Mouse (Mus musculus) hindbrain, embryonic 11.5 days (tissue): ENCODE data around the gene Eif2ak4. TPM values are rescaled to one million over a fixed set of nuclear protein-coding genes. Genes with fewer than 3 reads are reported as not detected.

ENCODE experiments used
- ATAC-seq: fragments of 200-750 bp; cut with Nextera tagmentation; 2 replicates; pipeline ENCODE4 v1.8.0; 2017; ENCODE audit warnings: mild to moderate bottlenecking, moderate TSS enrichment, moderate library complexity; ENCODE audit not compliant: low FRiP score
- DNase-seq: peaks from one replicate; pipeline ENCODE4 v3.0.0-alpha.2; 2015; ENCODE audit warnings: low spot score
- H3K27ac ChIP-seq: fragments of 300-500 bp; sonication (generic); 2 replicates; pipeline ENCODE4 v1.5.1; 2014; ENCODE audit warnings: mild to moderate bottlenecking, low read depth, low read length
- H3K27me3 ChIP-seq: fragments of 300-500 bp; sonication (generic); 2 replicates; pipeline ENCODE4 v1.6.1; 2014; ENCODE audit warnings: mild to moderate bottlenecking, low read length, moderate library complexity, mixed read lengths; ENCODE audit not compliant: control insufficient read depth, insufficient read depth
- H3K36me3 ChIP-seq: fragments of 300-500 bp; sonication (generic); 2 replicates; pipeline ENCODE4 v1.6.1; 2014; ENCODE audit warnings: mild to moderate bottlenecking, low read length, moderate library complexity, mixed read lengths; ENCODE audit not compliant: control insufficient read depth, insufficient read depth
- H3K4me1 ChIP-seq: fragments of 300-500 bp; sonication (generic); replicated peaks from 2 replicates; pipeline ENCODE4 v1.6.1; 2014; ENCODE audit warnings: low read length, mixed read lengths; ENCODE audit not compliant: control insufficient read depth, insufficient read depth
- H3K4me2 ChIP-seq: fragments of 300-500 bp; sonication (generic); replicated peaks from 2 replicates; pipeline ENCODE4 v1.6.1; 2014; ENCODE audit warnings: mild to moderate bottlenecking, low read depth, low read length
- H3K4me3 ChIP-seq: fragments of 300-500 bp; sonication (generic); 2 replicates; pipeline ENCODE4 v1.5.1; 2014; ENCODE audit warnings: low read depth, low read length
- H3K9ac ChIP-seq: fragments of 300-500 bp; sonication (generic); 2 replicates; pipeline ENCODE4 v1.6.1; 2014; ENCODE audit warnings: low read depth, low read length
- H3K9me3 ChIP-seq: fragments of 300-500 bp; sonication (generic); 2 replicates; pipeline ENCODE4 v1.6.1; 2016; ENCODE audit warnings: low read length; ENCODE audit not compliant: control insufficient read depth
- WGBS: fragments of 180-500 bp; shearing (Covaris S2); extraction: QIAGEN DNeasy Blood & Tissue Kit; methylation state at CpG from one replicate; pipeline ENCODE4 v1.1.7; 2014; 5-methylcytosine and 5-hydroxymethylcytosine counted together
- polyA plus RNA-seq: library from polyadenylated mRNA; unstranded; fragments of >200 nt; fragmentation: Nextera tagmentation; extraction: Ambion mirVana; gene quantifications from 2 replicates; pipeline ENCODE4 v1.2.1, GENCODE M21; 2014

Eif2ak4 gene
- polyA plus RNA-seq, 1 experiment from 2014 or later, result 11.0 TPM

GRCm38 (mm10) chr2:118415601-118416355 is 27.4 kb downstream of the Eif2ak4 start:
- Histone ChIP-seq H3K4me2 (no peak overlapping the region), H3K36me3 (peaks cover 4% of the 10 kb centered on the region), H3K9me3 (no peaks in the 10 kb centered on the region), H3K4me3 (no peak overlapping the region), H3K4me1 (no peaks in the 10 kb centered on the region), H3K27me3 (no peaks in the 10 kb centered on the region), H3K27ac (no peak overlapping the region), H3K9ac (no peak overlapping the region)
- 90% methylated on average over 6 of the region's 6 CpGs for WGBS
- DNase-seq (no peak), ATAC-seq (no peak)

GRCm38 (mm10) chr2:118418076-118418475 is 29.7 kb downstream of the Eif2ak4 start:
- Histone ChIP-seq H3K4me3 (no peak overlapping the region), H3K9me3 (no peaks in the 10 kb centered on the region), H3K27ac (no peak overlapping the region), H3K27me3 (no peaks in the 10 kb centered on the region), H3K4me2 (no peak overlapping the region), H3K9ac (no peak overlapping the region), H3K36me3 (no peaks in the 10 kb centered on the region), H3K4me1 (no peaks in the 10 kb centered on the region)
- DNase-seq (no peak), ATAC-seq (no peak)
- 88% methylated on average over 4 of the region's 4 CpGs for WGBS

- WGBS, result 89% methylated on average over 15 of the region's 15 CpGs
Observed at GRCm38 (mm10) chr2:118421951-118422350, 33.5 kb downstream of the Eif2ak4 start.

GRCm38 (mm10) chr2:118422385-118422784 is 34.0 kb downstream of the Eif2ak4 start:
- Histone ChIP-seq H3K4me1 (no peaks in the 10 kb centered on the region), H3K4me2 (no peak overlapping the region), H3K27ac (no peak overlapping the region), H3K9ac (no peak overlapping the region), H3K9me3 (no peaks in the 10 kb centered on the region), H3K27me3 (no peaks in the 10 kb centered on the region), H3K4me3 (no peak overlapping the region), H3K36me3 (no peaks in the 10 kb centered on the region)
- 73% methylated on average over 8 of the region's 8 CpGs for WGBS
- no peak for ATAC-seq
- no peak for DNase-seq

More at GRCm38 (mm10) chr2:118421951-118422350, 33.5 kb downstream of the Eif2ak4 start:
- H3K27ac ChIP-seq, result no peak overlapping the region
- H3K4me2 ChIP-seq, result no peak overlapping the region
- ATAC-seq, result no peak
- H3K36me3 ChIP-seq, result no peaks in the 10 kb centered on the region
- H3K4me3 ChIP-seq, result no peak overlapping the region
- H3K27me3 ChIP-seq, result no peaks in the 10 kb centered on the region
- no peaks in the 10 kb centered on the region for H3K4me1 ChIP-seq
- no peaks in the 10 kb centered on the region for H3K9me3 ChIP-seq
- no peak for DNase-seq
- no peak overlapping the region for H3K9ac ChIP-seq

GRCm38 (mm10) chr2:118428296-118428695 is 39.9 kb downstream of the Eif2ak4 start:
- Histone ChIP-seq H3K4me3 (no peak overlapping the region), H3K4me1 (no peaks in the 10 kb centered on the region), H3K27me3 (no peaks in the 10 kb centered on the region), H3K4me2 (no peak overlapping the region), H3K9ac (no peak overlapping the region), H3K36me3 (0 out of 2 replicates have a peak, but pooled peaks cover 2% of the 10 kb centered on the region), H3K27ac (no peak overlapping the region), H3K9me3 (no peaks in the 10 kb centered on the region)
- 81% methylated on average over 6 of the region's 6 CpGs for WGBS
- ATAC-seq, result no peak
- no peak for DNase-seq

- Histone ChIP-seq H3K4me2 (no peak overlapping the region), H3K27me3 (no peaks in the 10 kb centered on the region), H3K9ac (no peak overlapping the region), H3K27ac (no peak overlapping the region), H3K36me3 (0 out of 2 replicates have a peak, but pooled peaks cover 2% of the 10 kb centered on the region), H3K4me1 (no peaks in the 10 kb centered on the region), H3K9me3 (no peaks in the 10 kb centered on the region), H3K4me3 (no peak overlapping the region)
- 88% methylated on average over 9 of the region's 9 CpGs for WGBS
- ATAC-seq (no peak), DNase-seq (no peak)
Observed at GRCm38 (mm10) chr2:118429297-118429696, 40.9 kb downstream of the Eif2ak4 start.

GRCm38 (mm10) chr2:118430630-118431029 is 42.2 kb downstream of the Eif2ak4 start:
- WGBS, result 74% methylated on average over 16 of the region's 16 CpGs
- H3K4me3 ChIP-seq, result no peak overlapping the region
- no peaks in the 10 kb centered on the region for H3K9me3 ChIP-seq
- DNase-seq, result no peak
- no peak for ATAC-seq
- H3K27me3 ChIP-seq, result no peaks in the 10 kb centered on the region
- H3K36me3 ChIP-seq, result 0 out of 2 replicates have a peak, but pooled peaks cover 2% of the 10 kb centered on the region
- no peaks in the 10 kb centered on the region for H3K4me1 ChIP-seq
- no peak overlapping the region for H3K9ac ChIP-seq
- no peak overlapping the region for H3K4me2 ChIP-seq
- no peak overlapping the region for H3K27ac ChIP-seq

- H3K4me2 ChIP-seq, result no peak overlapping the region
- no peak overlapping the region for H3K4me3 ChIP-seq
- 67% methylated on average over 5 of the region's 5 CpGs for WGBS
- H3K36me3 ChIP-seq, result 0 out of 2 replicates have a peak, but pooled peaks cover 6% of the 10 kb centered on the region
- H3K9me3 ChIP-seq, result no peaks in the 10 kb centered on the region
- no peak overlapping the region for H3K9ac ChIP-seq
- DNase-seq, result peak; percentile 67
- H3K4me1 ChIP-seq, result no peaks in the 10 kb centered on the region
- no peak overlapping the region for H3K27ac ChIP-seq
- ATAC-seq, result no peak
- H3K27me3 ChIP-seq, result no peaks in the 10 kb centered on the region
Observed at GRCm38 (mm10) chr2:118431589-118431988, 43.2 kb downstream of the Eif2ak4 start.

GRCm38 (mm10) chr2:118442172-118442571 is 53.8 kb downstream of the Eif2ak4 start:
- Histone ChIP-seq H3K36me3 (no peaks in the 10 kb centered on the region), H3K27me3 (no peaks in the 10 kb centered on the region), H3K9me3 (no peaks in the 10 kb centered on the region), H3K27ac (no peak overlapping the region), H3K4me1 (no peaks in the 10 kb centered on the region), H3K9ac (no peak overlapping the region), H3K4me2 (no peak overlapping the region), H3K4me3 (no peak overlapping the region)
- ATAC-seq, result no peak
- 76% methylated on average over 5 of the region's 5 CpGs for WGBS
- DNase-seq, result no peak
